Mouse (Mus musculus): ENCODE data around the gene Olfr1392.

Gene Olfr1392

GRCm38 (mm10) chr11:49322442-49322841 is 37.4 kb downstream of the Olfr1392 start, which contains the start of gene Olfr1391:
Olfr1391 (plus strand) TSS chr11:49322742.
- no peak for DNase-seq (ENCODE audit: low spot score)

DNA sequence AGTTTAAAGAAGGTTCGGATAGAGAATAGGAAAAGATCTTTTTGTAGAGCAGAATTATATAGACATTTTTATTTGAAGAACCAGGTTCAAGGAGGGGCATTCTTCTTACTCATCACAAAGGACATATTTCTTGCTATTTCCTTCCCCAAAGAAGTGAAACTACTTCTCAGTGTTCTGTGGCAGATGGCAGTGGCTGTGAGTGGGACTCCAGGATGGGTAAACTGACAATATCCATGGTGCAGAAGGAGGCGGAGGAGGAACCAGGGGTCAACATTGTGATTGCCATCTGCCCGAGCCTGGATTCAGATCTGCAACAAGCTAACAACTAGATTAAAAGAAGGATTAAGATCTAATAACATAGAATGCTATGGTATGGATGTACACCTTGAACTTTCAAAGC is 41.6 kb downstream of the Olfr1392 start:
- no peak for DNase-seq (ENCODE audit: low spot score)

DNA sequence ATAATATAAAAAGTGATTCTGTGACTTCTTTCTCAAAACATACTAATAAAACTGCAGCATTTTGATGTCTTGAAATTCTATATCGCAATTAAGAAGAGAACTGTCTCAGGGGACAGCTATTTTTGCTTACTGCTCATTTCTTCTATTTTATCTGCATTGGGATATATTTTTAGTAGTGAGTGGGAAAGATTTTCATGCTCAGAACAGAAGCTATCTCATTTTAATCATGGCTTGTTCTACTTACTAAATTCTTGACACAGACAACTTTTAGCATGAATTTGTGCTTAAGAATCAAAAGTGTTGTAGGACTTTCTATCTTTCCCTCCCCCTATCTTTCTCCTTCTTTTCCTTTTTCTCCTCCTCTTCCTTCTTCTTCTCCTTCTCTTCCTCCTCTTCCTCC is 44.6 kb downstream of the Olfr1392 start:
- no peak for DNase-seq (ENCODE audit: low spot score)

GRCm38 (mm10) chr11:49334888-49335287 is 49.8 kb downstream of the Olfr1392 start, which contains the start of gene Olfr1390:
Olfr1390 (plus strand) TSS chr11:49335188.
- DNase-seq (ENCODE audit: low spot score) = no peak

- DNase-seq (ENCODE audit: low spot score) = no peak
Measured at GRCm38 (mm10) chr11:49337150-49337832, 52.2 kb downstream of the Olfr1392 start.

Measured in testis, postnatal 14 days (tissue).